Mouse (Mus musculus): ENCODE results near the gene Irs3. TPM values are rescaled to one million over a fixed set of nuclear protein-coding genes. Genes with fewer than 3 reads are reported as not detected.

The Irs3 gene
- polyA plus RNA-seq, 1 experiment from 2014 or later = 0.20 TPM

DNA sequence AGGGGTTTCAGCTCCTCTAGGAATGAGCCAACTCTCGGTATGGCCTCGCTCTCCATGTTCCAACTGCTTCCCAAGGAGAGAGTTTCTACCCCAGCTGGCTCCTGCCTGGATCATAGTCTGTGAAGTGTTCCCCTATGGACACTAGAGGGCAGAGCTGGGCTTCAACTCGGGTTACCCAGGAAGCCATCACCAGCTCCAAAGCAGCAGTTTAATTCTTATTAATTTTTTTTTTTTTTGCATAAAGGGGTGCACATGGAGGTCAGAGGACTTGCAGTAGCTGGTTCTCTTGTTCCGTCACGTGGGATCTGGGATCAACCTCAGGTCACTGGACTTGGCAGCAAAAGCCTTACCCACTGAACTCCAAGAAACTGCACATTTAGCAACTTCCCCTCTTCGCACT is 11.5 kb upstream of the Irs3 start:
- 29% methylated on average over 6 of the region's 6 CpGs for WGBS
- Histone ChIP-seq H3K4me1 (replicated peaks) (peaks cover 6% of the 10 kb centered on the region; the same call in 1 of the 2 replicates), H3K9ac (no peak overlapping the region), H3K27ac (ENCODE audit: poor library complexity, severe bottlenecking) (no peak overlapping the region), H3K4me2 (no peak overlapping the region), H3K4me3 (no peak overlapping the region), H3K36me3 (peaks cover 58% of the 10 kb centered on the region), H3K9me3 (replicated peaks) (no peaks in the 10 kb centered on the region; the same call in 1 of the 2 replicates), H3K27me3 (replicated peaks) (no peaks in the 10 kb centered on the region)
- ATAC-seq (ENCODE audit: insufficient number of reproducible peaks, low FRiP score) = no peak

GRCm38 (mm10) chr5:137654746-137655145 is 9.2 kb upstream of the Irs3 start:
- H3K9me3 ChIP-seq (replicated peaks) = no peaks in the 10 kb centered on the region; the same call in 1 of the 2 replicates
- H3K4me2 ChIP-seq = no peak overlapping the region
- H3K36me3 ChIP-seq = peaks cover 46% of the 10 kb centered on the region
- H3K27me3 ChIP-seq (replicated peaks) = no peaks in the 10 kb centered on the region
- H3K4me1 ChIP-seq (replicated peaks) = peaks cover 16% of the 10 kb centered on the region
- no peak overlapping the region for H3K27ac ChIP-seq (ENCODE audit: poor library complexity, severe bottlenecking)
- no peak overlapping the region for H3K9ac ChIP-seq
- WGBS = 71% methylated on average over 6 of the region's 7 CpGs
- H3K4me3 ChIP-seq = no peak overlapping the region
- no peak for ATAC-seq (ENCODE audit: insufficient number of reproducible peaks, low FRiP score)

GRCm38 (mm10) chr5:137653366-137653765 is 7.9 kb upstream of the Irs3 start:
- H3K4me2 ChIP-seq = no peak overlapping the region
- no peaks in the 10 kb centered on the region for H3K9me3 ChIP-seq (replicated peaks)
- H3K27me3 ChIP-seq (replicated peaks) = no peaks in the 10 kb centered on the region
- peaks cover 29% of the 10 kb centered on the region for H3K4me1 ChIP-seq (replicated peaks)
- no peak overlapping the region for H3K27ac ChIP-seq (ENCODE audit: poor library complexity, severe bottlenecking)
- H3K4me3 ChIP-seq = no peak overlapping the region
- 90% methylated on average over 10 of the region's 10 CpGs for WGBS
- peaks cover 32% of the 10 kb centered on the region for H3K36me3 ChIP-seq
- ATAC-seq (ENCODE audit: insufficient number of reproducible peaks, low FRiP score) = no peak
- no peak overlapping the region for H3K9ac ChIP-seq

DNA sequence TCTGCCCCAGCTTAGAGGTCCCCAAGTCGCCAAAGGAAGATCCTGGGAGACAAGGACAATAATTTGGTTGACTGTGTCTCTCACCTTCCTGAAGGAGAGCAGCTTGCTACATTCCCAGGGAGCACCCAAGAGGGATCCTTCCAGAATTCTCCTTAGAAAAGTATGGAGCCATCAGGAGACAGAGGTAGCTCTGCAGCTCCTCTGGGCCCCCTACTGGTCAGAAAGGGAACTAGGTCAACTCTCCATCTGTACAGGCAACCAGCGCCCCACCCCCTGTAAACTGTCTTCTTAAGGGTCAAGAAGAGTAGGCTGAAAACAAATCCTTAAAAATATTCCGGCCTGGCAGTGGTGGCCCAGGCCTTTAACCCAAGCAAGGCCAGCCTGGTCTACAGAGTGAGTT is 7.0 kb upstream of the Irs3 start:
- Histone ChIP-seq H3K9ac (no peak overlapping the region), H3K4me2 (no peak overlapping the region), H3K4me3 (no peak overlapping the region), H3K27me3 (replicated peaks) (no peaks in the 10 kb centered on the region), H3K27ac (ENCODE audit: poor library complexity, severe bottlenecking) (no peak overlapping the region), H3K4me1 (replicated peaks) (peaks cover 37% of the 10 kb centered on the region), H3K9me3 (replicated peaks) (no peaks in the 10 kb centered on the region), H3K36me3 (peaks cover 29% of the 10 kb centered on the region)
- 27% methylated on average over 3 of the region's 3 CpGs for WGBS
- ATAC-seq (ENCODE audit: insufficient number of reproducible peaks, low FRiP score) = peak; percentile 29; the same call in 1 of the 2 replicates

DNA sequence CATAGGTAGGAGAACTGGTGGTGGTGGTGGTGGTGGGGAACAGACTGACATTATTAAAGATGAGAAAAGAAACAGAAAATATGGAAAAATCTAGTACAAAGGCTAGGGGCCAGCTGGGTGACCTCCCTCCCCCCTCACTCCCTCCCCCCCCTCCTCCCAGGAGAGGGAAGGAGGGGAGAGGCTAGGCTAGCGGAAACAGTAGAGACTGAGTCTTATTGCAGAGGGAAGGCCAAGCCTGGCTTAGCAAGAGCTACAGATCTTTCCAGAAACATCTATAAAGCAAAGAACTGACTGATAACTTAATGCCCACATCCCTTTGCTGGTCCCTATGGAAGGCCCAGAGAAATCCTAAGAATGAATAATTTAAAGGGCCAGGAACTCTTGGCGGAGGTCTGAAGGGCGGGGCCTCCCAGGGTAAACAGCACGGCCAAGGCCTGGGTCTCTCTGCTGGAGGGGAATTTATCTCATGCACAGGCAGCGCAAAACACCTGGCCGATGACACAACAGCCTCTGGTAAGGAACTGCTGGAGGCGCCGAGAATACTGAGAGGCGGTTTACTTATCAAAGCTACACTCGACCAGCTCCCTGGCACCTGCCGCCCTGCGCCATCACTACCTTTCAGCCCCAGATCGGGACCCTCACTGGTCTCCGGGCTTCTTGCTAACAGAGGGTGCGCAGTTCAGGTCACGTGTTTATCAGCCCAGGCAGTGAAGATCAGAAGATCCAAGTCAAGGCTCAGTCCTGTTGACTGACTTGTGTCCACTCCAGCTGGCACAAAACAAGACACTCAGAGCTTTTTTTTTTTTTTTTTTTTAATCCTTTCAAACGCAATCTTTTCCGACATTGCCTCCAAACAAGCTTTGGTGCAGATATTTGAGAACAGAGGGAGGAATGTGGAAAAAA is 4.4 kb upstream of the Irs3 start:
- Histone ChIP-seq H3K4me3 (no peak overlapping the region), H3K27me3 (replicated peaks) (peaks cover 16% of the 10 kb centered on the region), H3K4me1 (replicated peaks) (peaks cover 49% of the 10 kb centered on the region), H3K27ac (ENCODE audit: poor library complexity, severe bottlenecking) (no peak overlapping the region), H3K9me3 (replicated peaks) (no peaks in the 10 kb centered on the region), H3K36me3 (peaks cover 23% of the 10 kb centered on the region), H3K9ac (peak overlapping the region; percentile 57; the same call in 1 of the 2 replicates), H3K4me2 (peak overlapping the region; percentile 55)
- WGBS = 10% methylated on average over 18 of the region's 18 CpGs
- ATAC-seq (ENCODE audit: insufficient number of reproducible peaks, low FRiP score) = no peak

DNA sequence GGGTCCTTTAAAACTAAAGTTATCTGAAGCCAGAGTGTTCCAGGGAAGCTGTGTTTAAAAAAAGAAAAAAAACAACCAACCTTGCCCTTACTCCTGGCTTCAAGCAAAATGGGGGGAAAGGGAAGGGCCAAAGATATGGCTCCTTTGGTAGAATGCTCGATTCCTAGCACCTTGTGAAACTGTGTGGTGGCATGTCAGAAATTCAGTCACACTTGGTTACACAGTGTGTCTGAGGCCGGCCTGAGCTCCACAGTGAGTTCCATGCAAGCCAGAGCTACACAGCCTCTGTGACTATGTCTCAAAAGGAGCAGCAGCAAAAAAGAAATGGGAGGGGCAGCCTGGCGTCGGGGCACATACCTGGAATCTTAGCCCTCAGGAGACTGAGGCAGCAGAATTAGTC is 3.7 kb upstream of the Irs3 start:
- no peaks in the 10 kb centered on the region for H3K9me3 ChIP-seq (replicated peaks)
- ATAC-seq (ENCODE audit: insufficient number of reproducible peaks, low FRiP score) = no peak

DNA sequence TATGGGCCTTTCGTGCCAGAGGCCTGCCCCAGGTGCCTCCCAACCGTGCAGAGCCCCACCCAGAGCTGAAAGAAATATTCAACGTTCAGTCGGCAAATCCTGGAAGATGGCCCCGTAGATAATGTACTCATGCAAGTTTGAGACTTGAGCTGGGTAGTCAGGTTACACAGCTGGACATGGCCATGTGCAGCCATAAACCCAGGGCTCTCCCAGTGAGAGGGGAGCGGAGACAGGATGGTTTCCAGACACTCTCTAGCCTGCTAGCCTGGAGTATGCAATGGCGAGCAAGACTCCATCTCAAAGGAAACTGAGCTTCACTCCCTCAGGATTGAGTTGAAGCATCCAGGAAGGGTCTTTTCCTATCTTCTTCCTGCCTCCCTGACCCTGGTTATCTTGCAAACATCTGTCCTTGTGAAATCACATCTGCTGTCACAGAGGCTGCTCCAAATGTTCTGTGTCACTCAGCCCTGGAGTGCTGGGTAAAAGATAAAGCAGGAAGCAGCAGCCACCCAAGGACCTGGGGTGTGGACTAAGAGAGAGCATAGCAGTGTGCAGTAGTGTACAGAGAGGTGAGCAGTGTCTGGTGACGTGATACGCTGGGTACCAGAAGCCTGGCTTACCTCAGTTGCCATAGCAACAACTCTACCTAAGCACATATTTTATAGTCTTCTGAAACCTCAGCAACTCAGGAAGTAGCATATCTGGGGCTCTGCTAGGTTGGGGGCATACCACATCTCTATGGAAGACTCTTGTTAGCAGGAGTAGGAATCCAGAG is 2.5 kb upstream of the Irs3 start:
- H3K4me3 ChIP-seq = no peak overlapping the region
- WGBS = 47% methylated on average over 9 of the region's 9 CpGs
- H3K4me1 ChIP-seq (replicated peaks) = peaks cover 50% of the 10 kb centered on the region
- no peak; the same call in 1 of the 2 replicates for ATAC-seq (ENCODE audit: insufficient number of reproducible peaks, low FRiP score)
- no peak overlapping the region for H3K9ac ChIP-seq
- peaks cover 9% of the 10 kb centered on the region for H3K36me3 ChIP-seq
- no peak overlapping the region for H3K4me2 ChIP-seq
- H3K9me3 ChIP-seq (replicated peaks) = no peaks in the 10 kb centered on the region
- no peak overlapping the region for H3K27ac ChIP-seq (ENCODE audit: poor library complexity, severe bottlenecking)
- peaks cover 31% of the 10 kb centered on the region for H3K27me3 ChIP-seq (replicated peaks)

More for the DNA sequence above, 3.7 kb upstream of the Irs3 start:
- no peak overlapping the region for H3K4me3 ChIP-seq
- no peak overlapping the region for H3K9ac ChIP-seq
- H3K36me3 ChIP-seq = peaks cover 20% of the 10 kb centered on the region
- H3K27ac ChIP-seq (ENCODE audit: poor library complexity, severe bottlenecking) = no peak overlapping the region
- peaks cover 19% of the 10 kb centered on the region for H3K27me3 ChIP-seq (replicated peaks)
- no peak overlapping the region for H3K4me2 ChIP-seq
- peaks cover 50% of the 10 kb centered on the region for H3K4me1 ChIP-seq (replicated peaks)
- 41% methylated on average over 4 of the region's 4 CpGs for WGBS

- H3K36me3 ChIP-seq = peaks cover 24% of the 10 kb centered on the region
- H3K27me3 ChIP-seq (replicated peaks) = peaks cover 38% of the 10 kb centered on the region
- H3K27ac ChIP-seq (ENCODE audit: poor library complexity, severe bottlenecking) = no peak overlapping the region
- WGBS = 1% methylated on average over 44 of the region's 44 CpGs
- no peak for ATAC-seq (ENCODE audit: insufficient number of reproducible peaks, low FRiP score)
- H3K4me3 ChIP-seq = peak overlapping the region; percentile 45
- peak overlapping the region; percentile 58 for H3K9ac ChIP-seq
- peaks cover 44% of the 10 kb centered on the region for H3K4me1 ChIP-seq (replicated peaks)
- no peaks in the 10 kb centered on the region for H3K9me3 ChIP-seq (replicated peaks)
- peak overlapping the region; percentile 77 for H3K4me2 ChIP-seq
These were observed 343 bp downstream of the Irs3 start for GRCm38 (mm10) chr5:137645091-137645651.

- H3K9me3 ChIP-seq (replicated peaks) = no peaks in the 10 kb centered on the region
- peaks cover 31% of the 10 kb centered on the region for H3K36me3 ChIP-seq
- ATAC-seq (ENCODE audit: insufficient number of reproducible peaks, low FRiP score) = no peak
- peaks cover 42% of the 10 kb centered on the region for H3K4me1 ChIP-seq (replicated peaks)
- H3K4me2 ChIP-seq = peak overlapping the region; percentile 77; the same call in 1 of the 2 replicates
- H3K27me3 ChIP-seq (replicated peaks) = peaks cover 38% of the 10 kb centered on the region
- H3K4me3 ChIP-seq = no peak overlapping the region
- no peak overlapping the region for H3K9ac ChIP-seq
- WGBS = 34% methylated on average over 19 of the region's 19 CpGs
- H3K27ac ChIP-seq (ENCODE audit: poor library complexity, severe bottlenecking) = no peak overlapping the region
These were observed 1.0 kb downstream of the Irs3 start for GRCm38 (mm10) chr5:137644484-137644883.

DNA sequence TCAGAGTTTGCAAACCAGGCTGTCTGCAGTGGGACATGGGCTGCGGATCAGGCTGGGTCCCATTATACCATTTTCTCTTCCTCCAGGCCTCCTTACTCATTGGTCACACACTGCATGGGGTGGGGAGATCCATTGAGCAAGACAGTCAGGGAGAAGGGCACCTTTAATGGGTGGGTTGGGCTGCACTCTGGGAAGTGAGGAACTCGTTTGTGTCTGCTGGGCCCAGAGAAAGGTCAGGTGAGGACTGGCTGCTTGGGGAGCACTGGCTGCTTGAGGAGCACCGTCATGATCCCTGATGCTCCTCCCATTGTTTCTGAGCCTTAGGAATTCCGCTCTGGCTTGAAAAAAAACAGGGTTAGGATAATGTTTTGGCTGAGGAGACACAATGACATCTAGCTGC is 2.6 kb downstream of the Irs3 start:
- WGBS = 60% methylated on average over 4 of the region's 4 CpGs
- no peaks in the 10 kb centered on the region for H3K9me3 ChIP-seq (replicated peaks)
- peaks cover 47% of the 10 kb centered on the region for H3K36me3 ChIP-seq
- H3K4me3 ChIP-seq = no peak overlapping the region
- no peak overlapping the region for H3K9ac ChIP-seq
- H3K4me1 ChIP-seq (replicated peaks) = peaks cover 28% of the 10 kb centered on the region
- no peak overlapping the region for H3K4me2 ChIP-seq
- ATAC-seq (ENCODE audit: insufficient number of reproducible peaks, low FRiP score) = no peak
- H3K27me3 ChIP-seq (replicated peaks) = peaks cover 38% of the 10 kb centered on the region
- no peak overlapping the region for H3K27ac ChIP-seq (ENCODE audit: poor library complexity, severe bottlenecking)

GRCm38 (mm10) chr5:137641054-137641453 is 4.5 kb downstream of the Irs3 start, which contains the start of gene Sap25:
Gene Sap25 (plus strand): TSS chr5:137641334.
- 85% methylated on average over 19 of the region's 19 CpGs for WGBS
- Histone ChIP-seq H3K27ac (ENCODE audit: poor library complexity, severe bottlenecking) (no peak within 1 kb of the TSS), H3K9me3 (replicated peaks) (no peaks in the 10 kb centered on the region), H3K4me2 (no peak within 1 kb of the TSS), H3K27me3 (replicated peaks) (peaks cover 34% of the 10 kb centered on the region), H3K36me3 (peaks cover 65% of the 10 kb centered on the region), H3K4me1 (replicated peaks) (peaks cover 25% of the 10 kb centered on the region), H3K4me3 (no peak within 1 kb of the TSS), H3K9ac (no peak within 1 kb of the TSS)
- ATAC-seq (ENCODE audit: insufficient number of reproducible peaks, low FRiP score) = 0 out of 2 replicates have a peak, but pooled peaks have one; percentile 6
